Mouse (Mus musculus) embryonic fibroblast, embryonic 13.5 days (primary cell): ENCODE data around the gene Ovgp1. TPM values are rescaled to one million over a fixed set of nuclear protein-coding genes. Genes with fewer than 3 reads are reported as not detected.

Experiments
- H3K27ac ChIP-seq: 2 replicates; pipeline ENCODE4 v1.5.1; 2012; ENCODE audit warnings: low read length, control low read depth, inconsistent platforms; ENCODE audit not compliant: insufficient read depth
- H3K4me1 ChIP-seq: 2 replicates; pipeline ENCODE4 v1.6.1; 2011; ENCODE audit warnings: low read length; ENCODE audit not compliant: control insufficient read depth, insufficient read depth
- H3K4me3 ChIP-seq: 2 replicates; pipeline ENCODE4 v1.5.1; 2011; ENCODE audit warnings: mild to moderate bottlenecking, control low read depth, low read length; ENCODE audit not compliant: insufficient read depth
- CTCF ChIP-seq: IDR thresholded peaks from 2 replicates; pipeline ENCODE4 v1.5.1; 2011; ENCODE audit warnings: mild to moderate bottlenecking, control low read depth, low read length, moderate library complexity, borderline replicate concordance; ENCODE audit not compliant: insufficient read depth
- POLR2A ChIP-seq: IDR thresholded peaks from 2 replicates; pipeline ENCODE4 v1.6.1; 2011; ENCODE audit warnings: low read depth, mild to moderate bottlenecking, control low read depth, low read length, moderate library complexity
- polyA plus RNA-seq: library from polyadenylated mRNA; stranded (reverse); fragments of >200 nt; gene quantifications from 2 replicates; pipeline ENCODE4 v1.2.4, GENCODE M21; 2011; ENCODE audit warnings: low read depth; ENCODE audit not compliant: missing spikeins, insufficient read length

The Ovgp1 gene
- polyA plus RNA-seq: 0.76 and 1.8 TPM in 2 replicates

DNA sequence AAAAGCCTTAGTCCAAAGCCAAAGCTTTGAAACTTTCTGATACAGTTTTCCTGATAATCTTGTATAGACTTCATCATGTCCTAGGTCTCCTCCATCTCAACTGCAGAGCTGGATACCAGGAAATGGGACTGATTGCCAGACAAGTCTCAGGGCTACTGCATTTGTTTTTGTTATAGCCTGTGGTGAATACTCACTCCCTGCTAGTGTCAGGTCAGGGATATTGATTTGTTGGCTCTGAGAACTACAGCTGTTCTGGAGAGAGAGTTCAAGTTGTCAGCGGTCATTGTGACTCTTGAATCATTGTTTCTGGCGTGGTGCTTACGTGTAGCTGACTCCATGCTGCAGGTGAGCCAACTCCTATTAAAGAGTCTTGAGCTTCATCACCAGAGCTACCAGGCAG, at the start of gene Ovgp1:
Ovgp1 (plus strand) TSS at position 301 of the 400 bp plus-strand sequence.
- no peak within 1 kb of the TSS for H3K4me3 ChIP-seq
- H3K4me1 ChIP-seq: no peaks in the 10 kb centered on the region
- TF ChIP-seq CTCF (no peak), POLR2A (no peak)
- H3K27ac ChIP-seq: no peak within 1 kb of the TSS

DNA sequence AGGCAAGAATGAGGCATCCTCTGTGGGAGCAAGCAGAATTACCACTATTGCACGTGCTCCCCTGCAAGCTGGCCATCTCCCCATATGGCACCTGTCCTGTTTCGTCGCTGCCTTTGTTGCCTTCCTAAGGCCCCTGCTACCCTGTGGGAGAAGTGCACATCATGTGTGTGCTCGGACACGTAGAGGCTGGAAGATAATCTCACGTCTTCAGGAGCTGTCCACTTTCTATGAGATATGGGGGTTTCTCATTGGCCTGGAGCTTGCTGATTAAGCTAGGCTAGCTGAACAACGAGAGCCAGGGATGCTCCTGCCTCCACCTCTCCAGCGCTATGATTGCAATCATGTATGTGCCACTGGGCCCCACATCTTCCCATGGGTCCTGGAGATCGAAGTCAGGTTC, 48.9 kb upstream of the Ovgp1 start:
- no peaks in the 10 kb centered on the region for H3K4me1 ChIP-seq
- no peak overlapping the region for H3K4me3 ChIP-seq
- TF ChIP-seq CTCF (no peak), POLR2A (no peak)
- no peak overlapping the region for H3K27ac ChIP-seq

DNA sequence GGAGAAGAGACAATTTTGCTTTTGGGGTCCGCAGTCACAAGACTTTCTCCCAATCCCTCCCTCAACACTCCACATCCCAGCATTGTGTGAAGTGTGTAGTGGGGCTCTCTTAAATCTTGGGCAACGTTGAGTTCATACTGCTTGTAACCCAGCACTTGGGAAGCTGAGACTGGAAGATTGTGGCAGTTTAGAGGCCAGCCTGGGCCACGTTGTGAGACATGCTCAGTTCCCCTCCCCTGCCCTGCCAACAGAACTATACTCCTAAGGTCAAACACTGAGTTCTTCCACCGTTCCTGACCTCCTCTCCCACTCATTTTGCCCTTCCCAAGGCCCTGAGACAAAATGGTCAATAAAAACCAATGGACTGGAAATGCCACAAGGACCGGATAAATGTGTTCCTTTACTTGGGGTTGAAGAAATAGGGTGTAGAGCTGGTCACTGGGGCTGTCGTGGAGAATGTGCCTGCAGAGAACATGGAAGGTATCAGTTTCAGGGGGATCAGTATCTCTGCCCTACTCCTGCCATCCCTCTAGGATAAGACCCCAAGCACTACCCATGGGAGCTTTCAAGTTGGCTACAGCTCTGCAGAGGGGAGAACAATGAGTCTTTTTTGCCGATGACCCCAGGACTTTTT, 45.8 kb upstream of the Ovgp1 start:
- Histone ChIP-seq H3K4me1 (no peaks in the 10 kb centered on the region), H3K27ac (no peak overlapping the region), H3K4me3 (no peak overlapping the region)
- no peak for TF ChIP-seq POLR2A
- no peak for TF ChIP-seq CTCF

DNA sequence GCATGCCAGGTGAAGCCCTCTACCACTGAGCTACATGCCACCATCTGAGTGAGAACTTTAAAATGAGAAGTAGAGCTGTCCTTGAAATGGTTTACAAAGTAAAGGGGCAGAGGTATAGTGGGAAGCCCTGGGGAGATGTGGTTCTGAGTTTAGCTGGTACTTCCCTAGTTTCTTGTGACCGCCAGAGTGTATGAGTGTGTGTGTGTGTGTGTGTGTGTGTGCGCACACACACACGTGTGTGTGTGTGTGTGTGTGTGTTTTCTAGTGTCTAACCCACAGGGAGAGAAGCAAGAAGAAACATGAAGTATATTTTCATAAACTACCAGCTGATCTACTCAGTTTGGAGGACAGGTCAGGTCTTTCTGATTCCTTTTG, 45.3 kb upstream of the Ovgp1 start:
- no peak overlapping the region for H3K4me3 ChIP-seq
- H3K4me1 ChIP-seq: no peaks in the 10 kb centered on the region
- no peak for TF ChIP-seq CTCF
- no peak for TF ChIP-seq POLR2A
- no peak overlapping the region for H3K27ac ChIP-seq

DNA sequence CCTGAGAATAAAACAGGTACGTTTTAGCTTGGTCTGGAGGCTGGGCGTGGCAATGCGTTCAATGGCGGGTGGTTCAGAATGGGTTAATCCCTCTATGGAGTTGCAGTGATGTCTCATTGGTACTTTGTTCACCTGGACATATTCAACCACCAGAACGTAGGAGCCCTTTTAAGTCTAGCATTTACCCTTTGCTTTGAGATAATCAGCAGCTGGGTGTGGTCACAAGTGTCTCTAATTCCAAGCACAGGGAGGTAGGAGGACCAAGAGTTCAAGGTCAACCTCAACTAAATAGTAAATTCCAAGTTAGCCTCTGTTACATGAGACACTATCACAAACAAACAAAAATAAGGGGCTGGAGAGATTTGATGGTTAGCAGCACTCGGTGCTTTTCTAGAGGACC, 44.7 kb upstream of the Ovgp1 start:
- H3K27ac ChIP-seq: no peak overlapping the region
- no peak for TF ChIP-seq CTCF
- no peak for TF ChIP-seq POLR2A
- no peak overlapping the region for H3K4me3 ChIP-seq
- H3K4me1 ChIP-seq: no peaks in the 10 kb centered on the region

DNA sequence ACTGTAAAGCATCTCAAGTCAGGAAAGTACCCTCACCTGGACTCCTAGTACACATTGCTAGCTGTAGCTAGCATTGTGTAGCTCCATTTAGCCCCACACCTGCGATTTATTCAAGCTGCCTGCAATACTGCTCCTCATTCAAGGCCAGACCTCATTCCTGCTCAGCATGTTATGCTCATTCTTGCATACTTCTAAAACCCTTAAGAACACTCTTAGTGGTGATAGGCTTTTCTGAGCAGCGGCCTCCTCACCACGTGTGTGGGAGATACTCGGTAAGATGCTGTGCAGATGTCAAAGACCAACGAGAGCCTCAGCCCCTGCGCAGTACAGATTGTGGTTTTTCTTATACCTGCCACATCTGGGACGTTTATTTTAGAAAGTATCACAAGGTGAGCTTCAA, 43.7 kb upstream of the Ovgp1 start:
- H3K27ac ChIP-seq: no peak overlapping the region
- no peak overlapping the region for H3K4me3 ChIP-seq
- no peaks in the 10 kb centered on the region for H3K4me1 ChIP-seq
- TF ChIP-seq CTCF: no peak
- no peak for TF ChIP-seq POLR2A

DNA sequence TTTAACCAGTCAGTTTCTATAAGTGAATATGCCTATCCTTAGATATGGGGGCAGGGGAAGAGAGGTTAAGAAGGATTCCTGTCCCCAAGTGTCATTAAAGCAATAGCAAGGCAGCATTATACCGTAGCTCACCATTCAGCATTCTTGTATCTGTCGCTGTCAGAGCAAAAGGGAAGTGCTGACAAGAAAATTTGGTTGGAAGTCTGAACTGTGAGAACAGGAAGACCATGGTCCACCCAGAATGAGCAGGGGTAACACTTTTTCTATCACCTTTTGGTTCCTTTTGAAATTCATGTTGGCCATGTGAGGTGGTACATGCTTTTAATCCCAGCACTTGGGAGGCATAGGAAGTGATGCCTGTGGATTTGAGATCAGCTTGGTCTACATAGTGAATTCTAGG, 42.4 kb upstream of the Ovgp1 start:
- Histone ChIP-seq H3K4me1 (no peaks in the 10 kb centered on the region), H3K4me3 (no peak overlapping the region), H3K27ac (no peak overlapping the region)
- TF ChIP-seq POLR2A (no peak), CTCF (no peak)

DNA sequence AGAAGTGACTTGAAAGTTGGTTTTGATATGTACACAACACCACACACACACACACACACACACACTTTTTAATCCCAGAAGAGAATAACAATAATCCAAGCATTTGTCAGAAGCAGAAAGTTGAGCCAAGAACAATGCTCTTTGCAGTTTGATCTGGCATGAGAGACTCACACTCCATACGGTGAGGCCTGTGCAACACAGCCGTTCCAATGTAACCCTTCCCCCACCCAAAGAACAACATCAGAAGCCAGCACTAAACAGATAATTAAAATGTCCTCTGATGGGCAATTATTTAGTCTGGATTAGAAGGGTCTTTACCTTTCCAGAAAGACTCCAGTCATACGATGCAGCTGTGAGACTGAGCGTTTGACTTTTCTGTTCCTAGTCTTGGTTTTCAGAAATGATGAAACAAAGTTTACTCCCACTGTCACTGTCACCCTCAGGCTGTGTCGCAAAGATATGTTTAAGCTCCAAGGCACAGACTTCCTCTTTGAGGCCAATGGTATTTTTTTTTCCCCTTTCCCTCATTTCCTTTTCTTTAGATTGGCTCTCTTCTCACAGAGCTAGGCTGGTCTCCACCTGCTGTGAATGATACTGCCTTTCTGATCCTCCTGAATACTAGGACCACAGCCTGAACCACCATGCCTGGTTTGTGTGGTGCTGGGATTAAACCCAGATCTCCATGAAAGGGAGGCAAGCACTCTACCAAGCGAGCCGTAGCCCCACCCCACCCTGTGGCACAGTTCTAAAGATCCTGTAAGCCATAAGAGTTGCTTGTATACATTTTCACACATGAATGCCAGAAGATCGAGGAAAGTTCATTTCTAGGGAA, 41.1 kb upstream of the Ovgp1 start, which contains the start of gene I830077J02Rik:
I830077J02Rik (minus strand) TSS at position 425 of the 832 bp plus-strand sequence.
- Histone ChIP-seq H3K27ac (no peak within 1 kb of the TSS), H3K4me3 (no peak within 1 kb of the TSS), H3K4me1 (no peaks in the 10 kb centered on the region)
- TF ChIP-seq POLR2A (no peak), CTCF (no peak)

DNA sequence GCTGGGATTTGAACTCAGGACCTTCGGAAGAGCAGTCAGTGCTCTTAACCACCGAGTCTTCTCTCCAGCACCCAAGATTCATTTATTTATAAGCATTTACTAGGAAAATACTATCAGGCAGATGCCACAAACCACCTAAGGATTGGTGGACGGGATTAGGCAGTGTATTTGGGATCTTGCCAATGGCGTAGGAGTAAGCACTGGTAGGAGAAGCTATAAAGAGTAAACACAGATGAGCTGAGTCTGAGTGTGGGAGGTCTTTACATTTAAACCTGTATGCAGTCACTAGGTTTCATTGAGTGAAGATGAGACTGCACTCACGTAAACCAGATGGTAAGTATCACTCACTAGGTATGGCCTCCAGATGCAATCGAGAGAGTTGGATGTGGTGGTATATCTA, 39.6 kb upstream of the Ovgp1 start:
- Histone ChIP-seq H3K4me1 (no peaks in the 10 kb centered on the region), H3K27ac (no peak overlapping the region), H3K4me3 (no peak overlapping the region)
- TF ChIP-seq CTCF: no peak
- no peak for TF ChIP-seq POLR2A

DNA sequence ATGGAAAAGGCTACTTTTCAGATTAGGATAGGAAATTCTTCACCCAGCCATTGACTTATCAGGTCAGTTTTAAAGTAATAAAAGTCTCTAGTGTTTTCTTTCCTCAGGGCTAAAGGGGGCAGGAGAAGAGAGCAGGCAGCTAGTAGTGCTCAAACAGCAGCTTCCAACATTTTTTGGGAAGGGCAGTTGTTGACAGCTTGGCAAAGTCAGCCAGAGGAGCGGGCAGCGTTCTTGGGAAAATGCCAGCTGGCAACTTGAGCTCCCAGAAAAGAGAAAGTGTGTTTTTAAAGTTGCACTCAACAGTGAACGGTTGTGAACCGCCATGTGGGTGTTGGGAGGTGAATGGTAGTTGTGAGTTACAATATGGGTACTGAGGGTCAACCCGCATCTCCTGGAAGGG, 38.5 kb upstream of the Ovgp1 start:
- no peak overlapping the region for H3K4me3 ChIP-seq
- H3K4me1 ChIP-seq: no peaks in the 10 kb centered on the region
- TF ChIP-seq CTCF: no peak
- no peak for TF ChIP-seq POLR2A
- no peak overlapping the region for H3K27ac ChIP-seq
